Mouse (Mus musculus): ENCODE data around the gene Timp2. TPM values are rescaled to one million over a fixed set of nuclear protein-coding genes. Genes with fewer than 3 reads are reported as not detected.
"Not testable (repeated sequence)": the region's sequence is repeated elsewhere in the genome, so short reads cannot be mapped to it uniquely, and the experiment has no call there.

Gene Timp2
- polyA plus RNA-seq, 1 experiment from 2014 or later, result 46.9 TPM

DNA sequence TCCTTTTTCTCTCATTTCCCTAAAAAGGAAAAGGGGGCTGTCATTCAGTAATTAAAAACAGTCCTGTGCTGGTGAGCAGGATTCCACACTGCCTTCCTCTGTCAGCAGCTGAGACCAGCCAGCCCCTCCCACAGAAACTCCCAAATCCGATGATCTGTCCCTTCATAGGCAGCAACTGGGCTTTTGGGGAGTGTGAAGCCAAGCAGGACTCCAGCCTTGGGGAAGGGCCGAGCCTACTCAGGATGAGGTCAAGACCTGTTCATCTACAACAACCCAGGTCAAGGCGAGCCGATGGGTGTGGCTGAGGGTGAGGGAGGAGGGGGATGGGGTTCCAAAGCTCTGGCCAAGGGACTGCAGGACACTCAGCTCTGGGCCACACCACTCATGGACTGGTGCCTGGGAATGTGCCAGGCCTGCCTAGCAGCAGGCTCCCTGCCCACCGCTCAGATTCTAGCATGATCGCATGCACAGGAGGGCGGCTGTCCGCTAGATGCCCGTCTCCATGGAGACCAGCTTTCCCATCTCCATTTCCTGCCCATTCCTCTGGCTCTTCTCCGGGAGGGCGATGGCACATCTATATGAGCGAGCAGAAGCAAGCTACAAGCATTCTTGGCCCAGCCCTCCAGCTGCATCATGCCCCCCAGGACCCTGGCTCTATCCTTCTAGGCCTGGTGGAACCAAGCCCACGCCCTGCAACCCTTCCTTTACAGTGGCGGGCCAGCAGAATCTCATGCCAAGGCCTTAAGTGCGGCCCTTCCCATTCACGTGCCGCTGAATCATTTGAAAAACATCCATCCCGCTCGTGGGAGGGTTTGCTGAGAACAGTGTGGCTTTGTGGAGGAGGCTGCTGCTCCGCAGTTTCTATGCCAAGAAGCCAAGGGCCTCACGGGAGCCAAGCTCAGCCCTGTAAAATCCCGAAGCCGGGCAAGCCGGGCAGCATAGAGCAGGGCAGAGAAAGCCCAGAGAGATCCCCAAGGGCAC lies 28.3 kb downstream of the Timp2 start:
- H3K4me1 ChIP-seq, result peaks cover 53% of the 10 kb centered on the region
- H3K27me3 ChIP-seq (replicated peaks; ENCODE audit: low read depth, poor library complexity, severe bottlenecking), result no peaks in the 10 kb centered on the region
- H3K27ac ChIP-seq (replicated peaks), result peak overlapping the region; percentile 80
- H3K9me3 ChIP-seq, result 0 out of 2 replicates have a peak, but pooled peaks cover 6% of the 10 kb centered on the region
- DNase-seq (ENCODE audit: low spot score), result peak; percentile 62
- peaks cover 59% of the 10 kb centered on the region for H3K36me3 ChIP-seq (replicated peaks)
- H3K4me3 ChIP-seq, result peak overlapping the region; percentile 29; the same call in 1 of the 2 replicates
- 76% methylated on average over 24 of the region's 24 CpGs for whole genome bisulfite sequencing

GRCm38 (mm10) chr11:118326491-118326890 lies 29.0 kb downstream of the Timp2 start:
- 0 out of 2 replicates have a peak, but pooled peaks cover 6% of the 10 kb centered on the region for H3K9me3 ChIP-seq
- H3K4me3 ChIP-seq, result peak overlapping the region; percentile 29; the same call in 1 of the 2 replicates
- DNase-seq (ENCODE audit: low spot score), result no peak
- peaks cover 54% of the 10 kb centered on the region for H3K36me3 ChIP-seq (replicated peaks)
- WGBS, result 82% methylated on average over 4 of the region's 4 CpGs
- no peaks in the 10 kb centered on the region for H3K27me3 ChIP-seq (replicated peaks; ENCODE audit: low read depth, poor library complexity, severe bottlenecking)
- H3K27ac ChIP-seq (replicated peaks), result peak overlapping the region; percentile 80
- H3K4me1 ChIP-seq, result peaks cover 60% of the 10 kb centered on the region

DNA sequence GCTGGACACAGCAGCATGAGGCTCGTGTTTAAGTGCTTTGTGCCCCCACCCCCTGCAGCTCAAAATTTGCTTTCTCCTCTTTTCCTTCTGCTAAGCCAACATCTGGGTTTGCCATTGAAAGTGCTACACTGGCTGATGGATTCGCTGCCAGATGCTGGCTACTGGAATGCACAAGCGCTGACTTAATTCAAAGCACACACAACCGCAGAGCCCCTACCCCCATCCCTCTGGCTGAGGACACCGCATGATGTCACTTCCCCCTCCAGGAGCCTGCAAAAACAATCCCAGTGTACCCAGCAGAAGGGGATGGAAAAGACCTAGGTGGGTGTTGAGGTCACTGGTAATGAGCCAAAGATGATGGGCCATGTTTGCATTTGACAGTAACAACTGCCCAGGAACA lies 31.0 kb downstream of the Timp2 start:
- Histone ChIP-seq H3K4me1 (peaks cover 60% of the 10 kb centered on the region), H3K27me3 (replicated peaks; ENCODE audit: low read depth, poor library complexity, severe bottlenecking) (no peaks in the 10 kb centered on the region), H3K27ac (replicated peaks) (peak overlapping the region; percentile 73), H3K36me3 (replicated peaks) (peaks cover 51% of the 10 kb centered on the region), H3K9me3 (0 out of 2 replicates have a peak, but pooled peaks cover under 1% of the 10 kb centered on the region), H3K4me3 (no peak overlapping the region)
- WGBS, result 52% methylated on average over 5 of the region's 5 CpGs
- peak; percentile 69 for DNase-seq (ENCODE audit: low spot score)

- H3K9me3 ChIP-seq, result no peaks in the 10 kb centered on the region
- no peak for DNase-seq (ENCODE audit: low spot score)
- peaks cover 54% of the 10 kb centered on the region for H3K36me3 ChIP-seq (replicated peaks)
- no peak overlapping the region for H3K4me3 ChIP-seq
- WGBS, result 85% methylated on average over 5 of the region's 5 CpGs
- H3K4me1 ChIP-seq, result peaks cover 60% of the 10 kb centered on the region
- no peaks in the 10 kb centered on the region for H3K27me3 ChIP-seq (replicated peaks; ENCODE audit: low read depth, poor library complexity, severe bottlenecking)
- peak overlapping the region; percentile 73 for H3K27ac ChIP-seq (replicated peaks)
Measured at GRCm38 (mm10) chr11:118323974-118324373, 31.6 kb downstream of the Timp2 start.

- H3K27ac ChIP-seq (replicated peaks), result no peak overlapping the region
- 72% methylated on average over 3 of the region's 3 CpGs for WGBS
- no peaks in the 10 kb centered on the region for H3K9me3 ChIP-seq
- no peak overlapping the region for H3K4me3 ChIP-seq
- peaks cover 49% of the 10 kb centered on the region for H3K4me1 ChIP-seq
- DNase-seq (ENCODE audit: low spot score), result no peak
- peaks cover 54% of the 10 kb centered on the region for H3K36me3 ChIP-seq (replicated peaks)
- H3K27me3 ChIP-seq (replicated peaks; ENCODE audit: low read depth, poor library complexity, severe bottlenecking), result no peaks in the 10 kb centered on the region
Measured at GRCm38 (mm10) chr11:118322647-118323046, 32.9 kb downstream of the Timp2 start.

- 75% methylated on average over 4 of the region's 4 CpGs for WGBS
- H3K9me3 ChIP-seq, result no peaks in the 10 kb centered on the region
- peaks cover 57% of the 10 kb centered on the region for H3K36me3 ChIP-seq (replicated peaks)
- no peaks in the 10 kb centered on the region for H3K27me3 ChIP-seq (replicated peaks; ENCODE audit: low read depth, poor library complexity, severe bottlenecking)
- no peak overlapping the region for H3K4me3 ChIP-seq
- DNase-seq (ENCODE audit: low spot score), result no peak
- H3K27ac ChIP-seq (replicated peaks), result no peak overlapping the region
- peaks cover 42% of the 10 kb centered on the region for H3K4me1 ChIP-seq
Measured at GRCm38 (mm10) chr11:118321971-118322370, 33.6 kb downstream of the Timp2 start.

- no peak for DNase-seq (ENCODE audit: low spot score)
- Histone ChIP-seq H3K27ac (replicated peaks) (no peak overlapping the region), H3K27me3 (replicated peaks; ENCODE audit: low read depth, poor library complexity, severe bottlenecking) (no peaks in the 10 kb centered on the region), H3K9me3 (no peaks in the 10 kb centered on the region), H3K36me3 (replicated peaks) (peaks cover 59% of the 10 kb centered on the region), H3K4me1 (peaks cover 37% of the 10 kb centered on the region), H3K4me3 (no peak overlapping the region)
- 84% methylated on average over 7 of the region's 7 CpGs for WGBS
Measured at GRCm38 (mm10) chr11:118321500-118321899, 34.0 kb downstream of the Timp2 start.

- Histone ChIP-seq H3K36me3 (replicated peaks) (peaks cover 71% of the 10 kb centered on the region), H3K27me3 (replicated peaks; ENCODE audit: low read depth, poor library complexity, severe bottlenecking) (no peaks in the 10 kb centered on the region), H3K9me3 (no peaks in the 10 kb centered on the region), H3K27ac (replicated peaks) (no peak overlapping the region), H3K4me1 (peaks cover 13% of the 10 kb centered on the region), H3K4me3 (no peak overlapping the region)
- 59% methylated on average over 5 of the region's 5 CpGs for WGBS
- DNase-seq (ENCODE audit: low spot score), result peak; percentile 47
Measured at GRCm38 (mm10) chr11:118318678-118319077, 36.9 kb downstream of the Timp2 start.

DNA sequence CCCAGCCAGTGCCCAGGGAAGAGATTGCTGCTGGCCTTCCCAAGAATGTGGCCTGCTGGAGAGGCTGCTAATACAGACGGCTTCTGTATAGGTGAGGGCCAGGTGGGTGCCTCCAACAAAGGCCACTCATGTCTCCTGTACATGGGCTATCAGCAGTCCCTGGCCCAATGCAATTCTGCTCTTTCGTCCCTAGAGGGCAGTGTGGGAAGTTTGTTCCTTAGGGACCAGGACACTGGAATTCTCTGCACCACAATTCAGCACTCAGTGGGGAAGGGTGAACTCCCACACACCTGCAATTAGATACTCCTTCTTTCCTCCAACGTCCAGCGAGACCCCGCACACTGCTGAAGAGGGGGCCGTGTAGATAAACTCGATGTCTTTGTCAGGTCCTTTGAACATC lies 38.4 kb downstream of the Timp2 start:
- Histone ChIP-seq H3K4me1 (peaks cover 6% of the 10 kb centered on the region), H3K27me3 (replicated peaks; ENCODE audit: low read depth, poor library complexity, severe bottlenecking) (no peaks in the 10 kb centered on the region), H3K4me3 (no peak overlapping the region), H3K36me3 (replicated peaks) (peaks cover 87% of the 10 kb centered on the region), H3K27ac (replicated peaks) (no peak overlapping the region), H3K9me3 (no peaks in the 10 kb centered on the region)
- 23% methylated on average over 7 of the region's 7 CpGs for WGBS
- peak; percentile 48 for DNase-seq (ENCODE audit: low spot score)

- DNase-seq (ENCODE audit: low spot score), result no peak
- no peaks in the 10 kb centered on the region for H3K4me1 ChIP-seq
- no peak overlapping the region for H3K27ac ChIP-seq (replicated peaks)
- no peaks in the 10 kb centered on the region for H3K9me3 ChIP-seq
- no peak overlapping the region for H3K4me3 ChIP-seq
- WGBS, result 92% methylated on average over 8 of the region's 8 CpGs
- H3K36me3 ChIP-seq (replicated peaks), result peaks cover 91% of the 10 kb centered on the region
- H3K27me3 ChIP-seq (replicated peaks; ENCODE audit: low read depth, poor library complexity, severe bottlenecking), result no peaks in the 10 kb centered on the region
Measured at GRCm38 (mm10) chr11:118316231-118316806, 39.2 kb downstream of the Timp2 start.

DNA sequence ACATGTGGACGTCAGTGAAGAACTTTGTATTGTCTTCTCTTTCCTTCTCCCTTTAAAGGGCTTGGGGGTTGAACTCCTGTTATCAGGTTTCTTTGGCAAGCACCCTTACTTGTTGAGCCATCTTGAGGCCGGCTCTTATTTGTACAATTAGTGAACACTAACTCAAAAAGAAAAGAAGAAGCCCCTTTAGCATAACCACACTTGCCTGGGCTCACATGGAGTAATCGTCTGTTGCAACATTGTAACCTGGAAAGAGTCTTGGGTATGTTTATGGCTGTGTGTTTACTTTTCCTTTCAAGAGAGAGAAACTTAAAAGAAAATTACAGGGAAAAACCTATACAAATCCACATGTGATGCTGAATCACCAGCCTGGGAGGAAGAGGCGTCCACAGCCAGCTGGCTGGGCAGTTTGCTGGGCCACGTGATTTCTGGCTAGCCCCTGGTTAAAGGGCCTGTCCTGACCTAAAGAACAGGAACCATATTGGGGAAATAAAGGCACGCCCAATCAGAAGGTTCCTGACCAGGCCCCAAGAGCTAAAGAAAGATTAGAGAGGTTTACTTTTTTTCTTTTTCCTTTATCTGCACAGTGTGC lies 43.3 kb downstream of the Timp2 start:
- Histone ChIP-seq H3K27ac (replicated peaks) (no peak overlapping the region), H3K9me3 (peaks cover 22% of the 10 kb centered on the region), H3K27me3 (replicated peaks; ENCODE audit: low read depth, poor library complexity, severe bottlenecking) (no peaks in the 10 kb centered on the region), H3K36me3 (replicated peaks) (peaks cover 93% of the 10 kb centered on the region), H3K4me3 (no peak overlapping the region), H3K4me1 (no peaks in the 10 kb centered on the region)
- 84% methylated on average over 6 of the region's 6 CpGs for WGBS
- DNase-seq (ENCODE audit: low spot score), result no peak

DNA sequence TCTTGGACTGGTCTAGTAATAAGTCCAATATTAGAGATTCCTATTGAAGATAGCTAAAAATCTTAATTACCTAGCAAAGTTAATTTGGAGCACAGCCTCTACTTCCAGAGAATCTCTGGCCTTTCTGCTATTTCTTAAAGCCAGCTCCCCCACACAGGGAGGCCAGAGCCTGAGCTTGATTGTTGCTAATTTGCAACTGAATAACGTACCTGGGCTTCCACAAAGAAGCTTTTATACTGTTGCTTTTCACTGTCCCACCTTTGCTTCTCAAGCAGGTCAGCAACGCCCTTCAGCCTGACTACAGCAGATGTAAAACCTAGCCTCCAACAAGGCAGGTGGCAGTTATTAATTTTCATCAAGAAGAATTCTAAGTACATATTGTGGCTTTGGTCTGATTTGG lies 47.6 kb downstream of the Timp2 start:
- not testable (repeated sequence) for H3K4me1 ChIP-seq; DNase-seq (ENCODE audit: low spot score); H3K4me3 ChIP-seq; H3K27ac ChIP-seq (replicated peaks); H3K27me3 ChIP-seq (replicated peaks; ENCODE audit: low read depth, poor library complexity, severe bottlenecking)
- WGBS, result 79% methylated on average over 2 of the region's 2 CpGs
- Histone ChIP-seq H3K9me3 (peaks cover 22% of the 10 kb centered on the region), H3K36me3 (replicated peaks) (peaks cover 87% of the 10 kb centered on the region)

Measured in embryonic facial prominence, embryonic 10.5 days (tissue).